Mouse (Mus musculus) kidney, postnatal 10 days (tissue): ENCODE measurements around the gene Lipe.
"Not testable (repeated sequence)": the region's sequence is repeated elsewhere in the genome, so short reads cannot be mapped to it uniquely, and the experiment has no call there.

Experiments used
- DNase-seq: peaks from one replicate; pipeline ENCODE4 v3.0.0; 2021; ENCODE audit warnings: mixed read lengths

The Lipe gene

GRCm38 (mm10) chr7:25398610-25399009, at the start of gene Lipe:
Gene Lipe, minus strand, starts transcription at chr7:25398710.
- DNase-seq, result no peak

- DNase-seq, result no peak
Observed at GRCm38 (mm10) chr7:25440816-25441153, 42.3 kb upstream of the Lipe start.

GRCm38 (mm10) chr7:25439978-25440815, 41.7 kb upstream of the Lipe start:
- DNase-seq, result peak; percentile 42

GRCm38 (mm10) chr7:25439124-25439822, 40.8 kb upstream of the Lipe start:
- no peak for DNase-seq

- no peak for DNase-seq
Observed at GRCm38 (mm10) chr7:25436704-25437103, 38.2 kb upstream of the Lipe start.

GRCm38 (mm10) chr7:25436226-25436625, 37.7 kb upstream of the Lipe start:
- peak; percentile 33 for DNase-seq

GRCm38 (mm10) chr7:25435546-25435851, 37.0 kb upstream of the Lipe start:
- DNase-seq, result no peak

GRCm38 (mm10) chr7:25434654-25435545, 36.4 kb upstream of the Lipe start:
- no peak for DNase-seq

GRCm38 (mm10) chr7:25433781-25434560, 35.5 kb upstream of the Lipe start:
- DNase-seq, result no peak

GRCm38 (mm10) chr7:25433007-25433541, 34.6 kb upstream of the Lipe start:
- DNase-seq, result peak; percentile 18

GRCm38 (mm10) chr7:25432381-25432780, 33.9 kb upstream of the Lipe start:
- DNase-seq, result no peak

- no peak for DNase-seq
Observed at GRCm38 (mm10) chr7:25429886-25430784, 31.6 kb upstream of the Lipe start.

- DNase-seq, result no peak
Observed at GRCm38 (mm10) chr7:25428321-25428720, 29.8 kb upstream of the Lipe start.

GRCm38 (mm10) chr7:25427144-25427543, 28.6 kb upstream of the Lipe start:
- no peak for DNase-seq

- DNase-seq, result not testable (repeated sequence)
Observed at GRCm38 (mm10) chr7:25426380-25426779, 27.9 kb upstream of the Lipe start.

GRCm38 (mm10) chr7:25424429-25424828, 25.9 kb upstream of the Lipe start:
- DNase-seq, result peak; percentile 90

GRCm38 (mm10) chr7:25422286-25422841, 23.9 kb upstream of the Lipe start:
- no peak for DNase-seq

- no peak for DNase-seq
Observed at GRCm38 (mm10) chr7:25419943-25420342, 21.4 kb upstream of the Lipe start.

- DNase-seq, result no peak
Observed at GRCm38 (mm10) chr7:25419536-25419935, 21.0 kb upstream of the Lipe start.

GRCm38 (mm10) chr7:25417597-25417996, 19.1 kb upstream of the Lipe start:
- peak; percentile 60 for DNase-seq
